21 mouse cellular contexts compared by ENCODE assay signal in the genomic region with DNA sequence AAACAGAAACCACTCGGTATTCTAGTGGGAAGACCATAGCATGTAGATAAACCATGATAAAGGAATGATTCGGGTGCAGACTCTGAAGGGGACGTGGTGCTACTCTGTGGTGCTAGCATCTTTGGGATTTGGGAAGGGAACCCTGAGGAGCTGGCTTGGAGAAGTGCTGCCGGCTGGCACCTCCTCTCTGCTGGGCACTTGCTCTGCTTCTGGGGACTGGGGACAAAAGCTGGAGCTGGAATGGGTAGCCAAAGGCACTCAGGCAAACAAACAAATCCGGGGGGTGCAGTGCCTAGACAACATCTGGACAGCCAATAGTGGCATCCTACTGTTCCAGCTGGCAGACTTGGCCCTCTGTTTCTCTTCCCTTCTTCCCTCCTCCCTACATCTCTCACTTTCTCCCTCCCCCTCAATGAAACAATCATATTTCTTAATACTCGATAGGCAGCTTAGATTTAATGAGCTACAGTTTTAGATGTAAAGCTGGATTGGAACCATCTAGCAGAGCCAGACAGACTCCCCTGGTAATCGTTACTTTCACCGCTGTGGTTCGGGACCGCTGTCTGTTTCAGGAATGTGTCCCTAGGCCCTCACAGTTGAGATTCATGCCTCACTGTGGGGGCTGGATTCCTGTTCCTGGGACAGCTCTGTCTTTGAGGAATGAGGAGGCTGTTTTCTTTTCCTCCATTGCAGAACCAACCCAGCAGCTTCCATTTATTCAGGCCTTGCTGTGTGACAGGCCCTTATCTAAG.
DNase-seq lines count a peak whose midpoint lies in the region; ATAC-seq and TF ChIP-seq lines count a peak whose summit lies in the region.
"Had no signal": no experiment of that assay in that cellular context is flagged by ENCODE, and none has a peak within 500 bp of the region (broad histone marks: within the 10 kb centered on the region; RNA-seq: fewer than 3 reads in every experiment).

No protein-coding gene starts in this region.

- TF ChIP-seq CTCF in layer of hippocampus, adult 2 months (conservative IDR thresholded peaks at IDR 0.05), result no peak
- TF ChIP-seq CTCF in embryonic fibroblast, embryonic 13.5 days (IDR thresholded peaks at IDR 0.05; ENCODE audit: borderline replicate concordance, insufficient read depth, low read length), result no peak

- H3K4me1 ChIP-seq in embryonic fibroblast, embryonic 13.5 days (ENCODE audit: control insufficient read depth, insufficient read depth, low read length), result peaks cover 4% of the 10 kb centered on the region; the same call in 1 of the 2 replicates
- H3K4me1 ChIP-seq: embryonic facial prominence, embryonic 12.5 days; forebrain, embryonic 12.5 days; kidney, embryonic 15.5 days; midbrain, embryonic 15.5 days had no signal

- H3K4me3 ChIP-seq in layer of hippocampus, adult 2 months, result no peak overlapping the region
- H3K4me3 ChIP-seq in embryonic fibroblast, embryonic 13.5 days (ENCODE audit: insufficient read depth, low read length), result no peak overlapping the region
- H3K4me3 ChIP-seq: embryonic facial prominence, embryonic 12.5 days; erythroblast, embryonic 14.5 days; forebrain, embryonic 12.5 days; heart, adult 2 months; kidney, embryonic 15.5 days; midbrain, embryonic 15.5 days; myocyte had no signal

- 0 out of 2 replicates have a peak overlapping the region, but pooled peaks have one; percentile 10 for H3K27ac ChIP-seq in layer of hippocampus, adult 2 months
- peak overlapping the region; percentile 37 for H3K27ac ChIP-seq in embryonic fibroblast, embryonic 13.5 days (ENCODE audit: insufficient read depth, low read length)
- H3K27ac ChIP-seq: embryonic facial prominence, embryonic 12.5 days; forebrain, embryonic 12.5 days; heart, adult 2 months; kidney, embryonic 15.5 days; midbrain, embryonic 15.5 days; stomach, postnatal 0 days had no signal

- DNase-seq in frontal cortex, postnatal 36 days (ENCODE audit: low spot score in 2 of 2), result no peak
- DNase-seq in layer of hippocampus, adult 2 months (ENCODE audit: low spot score in 2 of 2), result no peak
- no peak for DNase-seq in layer of hippocampus, adult 9-10 months (ENCODE audit: low spot score)
- DNase-seq in cerebellum, adult 8-10 months, result peak; percentile 27
- no peak for DNase-seq in embryo, embryonic 10 days (ENCODE audit: low spot score)
- no peak for DNase-seq in heart, postnatal 14 days
- DNase-seq: gastrocnemius, postnatal 10 days; heart, adult 2 months; heart, postnatal 36 days; kidney, adult 11 months; lung, postnatal 4 days had no signal

- TF ChIP-seq POLR2A in embryonic fibroblast, embryonic 13.5 days (IDR thresholded peaks at IDR 0.05; ENCODE audit: low read depth, low read length), result no peak

- ATAC-seq in frontal cortex, adult (ENCODE audit: low TSS enrichment), result peak; percentile 38
- ATAC-seq: CD4-positive, CD25-positive, alpha-beta regulatory T cell, adult 4 months; midbrain, embryonic 15.5 days had no signal

- intact Hi-C loops in heart, postnatal 14 days (cut with DNase I), result no loop called here
